Mouse (Mus musculus) adrenal gland, adult 2 months (tissue): ENCODE results near the gene Slc7a6. TPM values are rescaled to one million over a fixed set of nuclear protein-coding genes. Genes with fewer than 3 reads are reported as not detected.
A peak's percentile ranks its signal among the peaks of the same experiment; 100 is the strongest.

Source experiments
- DNase-seq: peaks from one replicate; pipeline ENCODE4 v3.0.0; 2021
- polyA plus RNA-seq: library from polyadenylated mRNA; depleted of rRNA; stranded (reverse); fragments of >200 nt; gene quantifications from 2 replicates; pipeline ENCODE4 v1.2.3, GENCODE M21; 2012
- total RNA-seq, 2 experiments: library from RNA; stranded (reverse); gene quantifications; 2 replicates each; pipeline ENCODE4 v1.2.3; 2021

The Slc7a6 gene
- total and polyA plus RNA-seq, 3 experiments: 26.5 to 34.0 (median 27.2) TPM

DNA sequence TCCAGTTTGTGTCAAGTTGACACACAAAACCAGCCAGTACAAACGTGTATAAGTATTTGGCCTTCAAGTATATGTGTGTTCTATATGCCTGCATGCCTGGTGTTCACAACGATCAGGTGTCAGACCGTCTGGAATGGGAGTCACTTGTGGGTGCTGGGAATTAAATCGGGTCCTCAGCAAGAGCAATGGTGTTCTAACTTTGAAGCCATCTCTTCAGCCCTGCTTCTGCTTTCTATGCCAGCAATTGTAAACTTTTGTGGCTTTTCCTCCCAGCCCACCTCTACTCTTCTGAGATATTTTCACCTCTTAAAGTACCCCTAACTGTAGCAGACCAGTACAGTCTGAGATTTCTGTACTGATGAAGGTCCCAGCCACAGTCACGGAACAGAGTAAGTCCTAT, 28.5 kb upstream of the Slc7a6 start:
- DNase-seq: no peak

DNA sequence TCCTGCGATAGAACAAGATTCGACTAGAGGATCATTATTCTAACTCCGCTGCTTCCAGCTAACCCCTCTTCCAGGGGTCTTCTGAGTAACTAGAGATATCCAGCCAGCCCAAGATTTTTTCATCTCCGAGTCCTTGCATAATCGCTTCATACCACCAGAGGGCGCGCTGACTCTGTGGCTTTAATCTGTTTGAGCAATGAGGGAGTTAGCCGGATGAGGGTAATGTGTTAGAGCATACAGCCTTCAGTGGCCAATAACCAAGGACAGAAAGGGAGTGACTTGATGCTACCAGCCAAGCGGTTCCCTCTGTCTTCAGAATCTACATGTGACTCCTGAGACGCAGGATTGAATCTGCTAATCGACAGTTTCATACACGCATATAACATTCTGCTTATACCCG, 27.9 kb upstream of the Slc7a6 start:
- DNase-seq: peak; percentile 86

DNA sequence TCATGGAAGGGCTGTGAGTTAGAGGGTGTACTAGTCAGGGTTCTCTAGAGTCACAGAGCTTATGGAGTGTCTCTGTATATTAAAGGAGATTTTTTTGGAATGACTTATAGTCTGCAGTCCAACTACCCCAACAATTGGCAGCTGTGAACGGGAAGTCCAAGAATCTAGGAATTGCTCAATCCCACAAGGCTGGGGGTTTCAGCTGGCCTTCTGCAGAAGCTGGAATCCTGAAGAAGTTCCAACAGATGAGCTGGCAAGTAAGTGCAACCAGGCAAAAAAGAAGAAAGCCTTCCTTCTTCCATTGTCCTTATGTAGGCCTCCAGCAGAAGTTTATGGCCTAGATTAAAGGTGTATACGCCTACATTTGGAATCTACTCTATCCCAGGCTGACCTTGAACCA, 23.3 kb upstream of the Slc7a6 start:
- peak; percentile 74 for DNase-seq

DNA sequence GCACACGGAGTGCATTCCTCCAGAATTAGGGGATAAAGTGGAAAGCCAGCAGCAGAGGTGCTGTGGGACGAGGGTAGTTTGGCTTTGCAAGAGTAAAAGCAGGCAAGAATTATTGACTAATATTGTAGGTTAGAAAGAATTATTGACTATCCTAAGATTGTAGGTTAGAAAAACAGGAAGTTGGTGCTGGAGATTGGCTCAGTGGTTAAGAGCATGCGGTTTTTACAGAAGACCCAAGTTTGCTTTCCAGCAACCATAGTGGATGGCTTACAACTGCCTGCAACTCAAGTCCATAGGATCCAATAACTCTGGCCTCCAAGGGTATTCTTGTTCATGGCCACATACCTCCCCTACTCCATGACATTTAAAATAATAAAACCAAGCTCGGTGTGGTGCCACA, 22.6 kb upstream of the Slc7a6 start:
- DNase-seq: no peak

DNA sequence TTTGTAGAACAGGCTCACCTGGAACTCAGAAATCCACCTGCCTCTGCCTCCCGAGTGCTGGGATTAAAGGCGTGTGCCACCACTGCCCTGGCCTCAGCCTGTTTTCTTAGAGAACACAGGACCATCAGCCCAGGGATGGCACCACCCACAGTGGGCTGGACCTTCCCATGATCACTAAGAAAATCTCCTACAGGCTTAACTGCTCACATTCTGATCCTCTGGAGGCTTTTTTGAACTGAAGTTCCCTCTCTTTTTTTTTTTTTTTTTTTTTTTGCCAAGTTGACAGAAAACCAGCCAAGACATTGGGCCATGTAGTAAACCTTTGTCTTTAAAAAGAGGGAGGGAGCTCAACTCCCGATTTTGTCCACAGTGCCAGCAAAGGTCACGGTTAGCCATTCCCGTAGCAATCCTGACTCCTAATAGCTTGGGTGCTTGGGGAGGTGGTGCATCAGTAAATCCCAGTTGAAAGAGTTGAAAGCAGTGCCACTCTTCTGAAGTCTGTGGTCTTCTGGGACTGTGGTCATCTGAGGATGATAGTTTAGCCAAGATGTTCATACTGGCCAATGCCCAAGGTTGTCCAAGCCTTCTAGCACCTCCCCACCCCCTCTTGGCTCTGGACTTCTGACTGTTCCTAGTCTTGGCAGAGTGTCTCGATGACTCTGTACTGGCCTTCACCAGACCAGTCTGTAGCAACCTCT, 20.6 kb upstream of the Slc7a6 start:
- DNase-seq: peak; percentile 92

DNA sequence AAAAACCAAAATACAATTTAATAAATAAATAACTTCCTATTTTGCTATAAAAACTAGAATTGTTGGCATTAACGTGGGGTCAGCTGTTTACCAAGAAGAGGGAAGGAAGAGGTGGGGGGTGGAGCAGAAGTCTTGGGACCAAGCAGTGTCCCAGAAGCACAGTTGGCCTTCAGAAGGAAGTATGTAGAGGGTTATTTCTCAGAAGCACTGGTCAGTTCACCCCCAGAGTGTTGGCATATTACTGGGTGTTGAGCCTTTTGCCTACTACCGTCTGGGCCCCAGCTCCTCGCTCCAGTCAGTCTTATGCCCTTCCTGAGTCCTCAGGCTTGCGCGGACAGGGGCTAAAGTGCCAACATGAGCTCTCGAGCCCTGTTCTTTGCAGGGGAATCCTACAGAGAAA, 19.6 kb upstream of the Slc7a6 start:
- peak; percentile 46 for DNase-seq

DNA sequence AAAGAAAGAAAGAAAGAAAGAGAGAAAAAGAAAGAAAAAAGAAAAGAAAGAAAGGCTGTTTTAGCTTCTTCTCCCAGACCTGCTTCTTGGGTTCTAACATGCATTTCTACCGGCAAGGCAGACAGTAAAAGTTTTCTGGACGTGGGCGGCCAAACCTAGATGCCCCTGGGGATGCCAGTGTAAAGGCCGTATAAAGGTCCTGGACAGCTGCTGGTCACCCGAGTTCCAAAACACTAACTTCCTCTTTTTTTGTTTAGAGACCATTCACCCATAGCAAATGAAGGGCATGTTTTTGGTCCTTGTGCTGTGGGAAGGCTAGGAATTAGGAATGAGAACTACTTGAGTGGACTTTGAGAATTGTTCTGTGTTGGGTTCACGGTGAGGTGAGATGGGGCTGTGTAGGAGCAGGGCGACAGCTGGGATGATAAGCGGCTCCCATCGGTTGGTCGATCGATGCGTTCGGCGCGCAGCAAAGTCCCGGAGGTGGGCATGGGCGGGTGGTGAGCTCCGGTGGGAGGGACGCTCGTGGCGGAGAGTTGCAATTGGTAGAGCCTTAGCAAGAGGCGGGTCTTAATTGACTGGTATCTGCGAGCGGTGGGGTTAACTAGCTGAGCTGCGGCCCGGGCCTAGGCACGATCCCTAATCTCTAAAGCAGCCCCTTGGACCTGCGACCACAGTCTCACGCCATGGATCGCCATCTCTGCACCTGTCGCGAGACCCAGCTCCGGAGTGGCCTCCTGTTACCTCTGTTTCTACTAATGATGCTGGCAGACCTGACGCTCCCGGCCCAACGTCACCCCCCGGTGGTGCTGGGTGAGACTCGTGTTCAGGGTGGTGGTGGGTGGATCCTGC, 18.6 kb upstream of the Slc7a6 start, which contains the start of gene Pla2g15:
Gene Pla2g15, plus strand, starts transcription at position 599 of the 852 bp plus-strand sequence.
- DNase-seq: peak; percentile 96

DNA sequence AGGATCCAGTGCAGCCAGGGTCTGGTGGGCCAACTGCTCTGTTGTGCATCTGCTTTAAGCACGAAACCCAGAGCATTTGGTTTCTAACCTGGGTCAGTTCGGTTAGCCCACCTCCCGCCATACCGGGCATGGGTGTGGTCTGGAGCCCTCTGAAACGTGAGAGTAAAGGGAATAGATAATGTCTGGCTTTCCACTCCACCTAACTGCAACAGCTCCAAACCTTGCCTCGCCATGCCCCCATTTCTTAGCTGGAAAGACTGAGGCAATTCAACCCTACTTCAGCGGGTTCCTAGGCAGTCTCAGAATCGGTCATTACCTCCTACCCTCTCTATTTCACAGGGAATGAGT, 18.0 kb upstream of the Slc7a6 start:
- DNase-seq: no peak

DNA sequence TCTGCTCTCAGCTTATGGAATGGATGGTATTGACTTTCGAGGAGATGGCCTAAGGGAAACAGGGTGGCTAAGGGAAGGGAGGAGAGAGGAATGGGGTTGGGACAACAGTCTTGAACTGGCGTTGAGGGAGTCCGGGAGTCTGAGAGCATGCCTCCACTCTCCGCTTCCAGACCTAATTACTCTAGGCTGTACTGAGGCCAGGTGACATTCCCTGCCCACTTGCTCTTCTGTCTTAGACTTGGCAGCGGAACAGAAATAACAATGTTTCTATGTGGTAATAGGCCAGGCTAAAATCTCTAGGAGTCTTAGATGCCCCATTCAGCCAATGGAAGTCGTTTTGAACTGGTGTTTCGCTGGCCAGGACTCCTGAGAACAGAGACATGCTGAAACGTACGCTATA, 17.6 kb upstream of the Slc7a6 start:
- no peak for DNase-seq

DNA sequence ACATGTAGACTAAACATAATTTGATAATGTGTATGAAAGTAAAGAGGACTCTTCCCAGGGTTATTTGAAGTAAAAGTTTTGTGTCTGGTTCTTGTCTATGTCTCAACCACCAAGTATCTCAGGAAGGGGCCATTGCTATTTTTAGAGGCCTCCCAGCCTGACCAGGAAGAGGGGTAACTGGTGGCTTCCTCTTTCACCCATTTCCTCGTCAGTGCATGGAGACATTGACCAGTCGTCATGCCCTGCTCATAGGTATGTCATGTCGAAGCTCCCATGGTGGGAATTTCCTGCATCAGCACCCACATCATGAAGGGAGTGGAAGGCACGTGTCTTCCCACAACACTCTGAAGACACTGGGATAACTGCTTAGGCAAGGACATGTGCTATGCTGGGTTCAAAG, 15.8 kb upstream of the Slc7a6 start:
- no peak for DNase-seq

DNA sequence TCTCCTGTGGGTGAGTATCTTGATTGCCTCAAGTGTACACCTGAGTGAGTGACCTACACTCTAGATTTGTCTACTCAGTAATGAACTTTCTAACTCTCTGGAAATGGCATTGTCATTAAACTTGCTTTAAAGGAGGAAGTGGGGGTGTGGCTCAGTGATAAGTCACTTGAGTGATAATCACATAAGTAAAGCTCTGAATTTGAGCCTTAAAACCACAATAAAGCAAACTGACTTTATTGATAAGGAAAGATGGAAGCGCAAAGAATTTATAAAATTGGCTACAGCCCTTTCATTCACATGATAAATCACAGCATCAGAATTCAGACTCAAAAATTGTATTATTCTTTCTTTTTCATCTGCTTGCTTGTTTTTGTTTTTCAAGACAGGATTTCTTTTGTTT, 11.2 kb upstream of the Slc7a6 start:
- DNase-seq: no peak

DNA sequence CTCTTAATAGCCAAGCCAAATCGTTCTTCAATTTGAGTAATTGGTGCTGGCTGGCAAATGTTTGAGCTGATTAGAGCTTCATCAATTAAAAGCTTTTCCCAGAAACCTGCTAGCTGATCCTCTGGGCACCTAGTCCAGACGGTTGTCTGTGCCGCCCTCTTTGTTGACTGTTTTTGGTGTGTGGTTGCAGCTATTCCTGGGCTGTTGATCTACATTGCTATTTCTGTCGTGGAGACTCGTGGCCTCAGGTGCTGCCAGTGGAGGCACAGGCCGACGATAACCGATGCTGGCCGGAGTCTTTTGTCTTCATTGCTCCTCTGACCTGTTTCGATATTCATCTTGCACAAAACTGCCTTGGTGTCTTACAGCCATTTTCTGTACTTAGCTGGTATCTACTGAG, 10.3 kb upstream of the Slc7a6 start:
- DNase-seq: no peak

DNA sequence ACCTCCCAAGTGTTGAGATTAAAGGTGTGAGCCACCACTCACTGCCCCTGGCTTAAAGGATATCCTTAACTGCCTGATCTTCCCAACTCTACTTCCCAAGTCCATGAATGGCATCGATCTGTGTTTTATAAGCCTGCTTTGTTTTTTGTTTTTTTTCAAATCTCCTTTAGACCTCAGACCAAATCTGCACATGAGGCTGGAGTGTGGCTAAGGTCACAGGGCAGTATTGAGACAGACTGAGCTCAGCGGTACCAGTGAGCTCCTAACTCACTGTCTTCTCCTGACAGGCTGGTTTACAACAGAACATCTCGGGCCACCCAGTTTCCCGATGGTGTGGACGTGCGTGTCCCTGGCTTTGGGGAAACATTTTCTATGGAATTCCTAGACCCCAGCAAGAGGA, 8.8 kb upstream of the Slc7a6 start:
- DNase-seq: no peak

DNA sequence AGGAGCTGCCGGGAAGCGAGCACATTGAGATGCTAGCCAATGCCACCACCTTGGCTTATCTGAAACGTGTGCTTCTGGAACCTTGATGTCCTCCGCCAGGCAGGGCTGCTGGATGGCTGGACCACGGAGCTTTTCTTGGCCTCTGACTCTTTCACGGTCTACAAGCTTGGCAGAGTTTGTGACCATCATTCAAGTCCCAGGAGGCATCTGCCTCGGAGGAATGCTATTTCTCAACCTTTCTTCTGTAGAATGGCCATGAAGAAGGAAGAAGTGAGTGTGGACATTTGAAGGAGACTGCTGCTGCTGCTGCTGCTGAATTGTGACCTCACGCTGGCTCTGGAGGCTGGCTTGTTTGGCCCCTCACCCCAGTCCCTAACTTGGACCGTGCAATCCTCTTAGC, 5.4 kb upstream of the Slc7a6 start:
- no peak for DNase-seq

DNA sequence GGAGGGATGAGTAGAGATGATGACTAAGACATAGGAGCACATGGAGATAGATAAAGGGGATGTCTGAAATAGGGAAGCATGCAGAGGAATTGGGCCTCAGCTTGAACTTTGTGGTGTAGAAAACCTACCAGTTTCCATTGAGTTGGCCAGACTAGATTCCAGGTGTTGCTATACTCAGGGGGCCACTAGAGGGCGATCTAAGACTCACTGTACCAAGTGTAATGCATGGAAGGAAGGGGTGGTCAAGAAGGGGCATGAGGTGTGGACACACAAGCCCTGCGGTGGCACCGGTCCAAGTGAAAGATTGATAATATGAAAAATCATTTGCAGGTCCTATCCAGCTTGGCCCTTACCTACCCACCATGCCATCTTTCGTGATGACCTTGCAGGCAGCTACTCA, 3.2 kb upstream of the Slc7a6 start:
- DNase-seq: peak; percentile 70

DNA sequence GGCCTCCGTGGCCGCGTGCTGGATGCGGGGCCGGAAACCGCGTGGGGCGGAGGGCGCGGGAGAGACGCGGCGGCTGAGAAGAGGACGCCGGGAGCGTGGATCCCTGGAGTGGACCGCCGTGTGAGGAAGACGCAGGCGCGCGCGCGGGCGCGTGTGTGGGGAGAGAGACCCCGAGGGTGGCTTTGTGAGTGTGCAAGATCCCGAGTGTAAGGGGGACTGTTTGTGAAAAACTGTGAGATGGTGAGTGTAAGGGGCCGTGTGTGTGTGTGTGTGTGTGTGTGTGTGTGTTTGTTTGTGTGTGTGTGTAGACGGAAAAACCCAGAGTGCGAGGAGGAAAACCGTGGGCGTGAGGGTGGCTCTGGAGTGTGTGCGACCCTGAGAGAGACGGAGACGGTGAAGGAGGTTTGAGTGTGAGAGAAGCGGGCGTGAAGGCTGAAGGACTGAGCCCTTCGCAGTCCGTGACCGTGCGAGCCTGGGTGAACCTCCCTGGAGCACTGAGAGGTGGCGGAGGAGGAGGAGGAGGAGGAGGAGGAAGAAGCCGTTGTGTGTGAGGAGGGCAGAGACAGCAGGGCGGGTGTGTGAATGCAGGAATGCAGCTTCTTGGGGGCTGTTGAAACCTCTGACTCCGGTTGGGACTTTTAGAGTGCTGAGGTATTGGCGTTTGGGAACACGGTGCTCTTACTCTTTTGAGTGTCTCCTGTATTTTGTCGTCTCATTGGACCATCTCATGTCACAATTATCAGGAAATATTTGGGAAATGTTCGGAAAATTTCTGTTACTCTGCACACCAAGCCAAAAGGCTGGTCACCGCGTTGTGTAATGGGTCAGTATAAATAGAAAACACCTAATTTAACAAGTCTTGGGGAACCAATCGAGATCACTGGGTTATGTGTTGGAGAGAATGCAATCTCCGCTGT, 618 bp downstream of the Slc7a6 start:
- DNase-seq: peak; percentile 71

DNA sequence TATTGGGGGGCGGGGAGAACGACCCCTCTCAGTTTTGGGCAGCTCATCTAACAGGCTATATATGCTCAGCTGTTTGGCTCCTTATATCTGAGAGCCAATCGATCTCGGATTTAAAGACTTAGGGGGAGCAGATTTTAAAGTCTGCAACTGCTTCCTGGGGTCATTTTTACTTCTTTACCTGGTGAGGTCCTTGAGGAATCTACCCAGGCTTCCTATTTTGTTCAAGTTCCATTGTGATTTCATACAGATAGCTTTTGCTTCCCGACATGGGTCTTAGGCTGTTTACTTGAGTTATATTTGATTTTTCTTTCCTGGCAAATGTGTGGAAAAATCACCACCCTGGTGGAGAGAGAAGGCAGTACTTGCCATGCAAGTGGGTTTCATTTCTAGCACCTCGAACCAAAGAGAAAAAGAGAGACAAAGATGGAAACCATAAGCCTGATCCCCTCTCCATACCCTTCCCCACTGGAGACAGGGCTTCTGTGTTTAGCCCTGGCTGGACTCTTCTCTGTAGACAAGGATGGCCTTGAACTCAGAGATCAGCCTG, 1.4 kb downstream of the Slc7a6 start:
- DNase-seq: no peak

DNA sequence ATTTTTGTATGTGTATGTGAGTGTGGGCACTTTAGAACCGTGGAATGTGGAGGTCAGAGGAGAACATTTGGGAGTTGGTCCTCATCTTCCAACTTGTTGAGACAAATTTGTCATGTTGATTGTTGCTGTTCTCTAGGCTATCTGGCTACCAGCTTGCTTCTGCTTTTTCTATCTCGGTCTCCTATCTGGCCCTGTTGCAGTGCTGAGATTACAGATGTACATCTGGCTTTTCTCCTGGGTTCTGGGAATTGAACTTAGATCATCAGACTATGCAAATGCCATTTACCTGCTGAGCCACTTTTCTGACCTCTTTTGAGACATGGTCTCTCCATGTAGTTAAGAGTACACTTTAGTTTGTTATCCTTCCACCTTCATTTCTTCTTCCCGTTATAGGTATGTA, 4.9 kb downstream of the Slc7a6 start:
- DNase-seq: no peak

DNA sequence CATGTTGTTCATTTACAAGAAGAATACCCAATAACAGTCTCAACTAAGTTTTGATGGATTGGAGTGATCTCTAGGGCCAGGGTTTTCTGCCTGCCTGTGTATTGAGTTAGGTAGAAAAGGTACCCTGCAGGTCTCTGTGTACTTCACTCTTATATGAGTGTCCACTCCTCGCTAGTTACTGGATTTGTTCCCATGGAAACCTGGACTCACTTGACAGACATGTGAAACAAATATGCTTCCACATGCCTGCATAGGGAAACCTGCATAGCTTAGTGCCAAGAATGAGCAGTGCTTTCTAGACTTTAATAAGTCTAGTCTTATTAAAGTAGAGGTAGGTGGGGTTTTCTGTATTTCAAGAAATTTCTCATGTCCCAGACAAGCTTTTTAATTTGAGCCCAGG, 8.2 kb downstream of the Slc7a6 start:
- DNase-seq: no peak

DNA sequence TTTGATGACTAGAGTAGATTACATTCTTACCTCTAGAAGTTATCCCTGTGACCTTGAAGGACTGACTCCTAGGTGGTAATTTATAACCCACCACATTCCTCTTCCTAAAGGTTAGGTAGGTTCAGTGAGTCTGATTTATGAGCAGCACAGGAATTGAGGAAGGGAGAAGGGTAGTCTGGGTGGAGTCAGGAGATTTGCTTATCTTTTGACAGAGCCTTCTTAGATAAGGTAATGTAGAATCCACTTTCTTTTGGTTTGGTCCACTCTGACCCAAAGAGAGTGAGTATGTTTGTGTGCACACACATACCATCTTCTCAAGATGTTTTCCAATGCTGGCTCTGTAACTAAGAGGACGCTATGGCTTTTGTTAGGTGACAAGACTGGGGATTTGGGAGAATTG, 8.9 kb downstream of the Slc7a6 start:
- no peak for DNase-seq

DNA sequence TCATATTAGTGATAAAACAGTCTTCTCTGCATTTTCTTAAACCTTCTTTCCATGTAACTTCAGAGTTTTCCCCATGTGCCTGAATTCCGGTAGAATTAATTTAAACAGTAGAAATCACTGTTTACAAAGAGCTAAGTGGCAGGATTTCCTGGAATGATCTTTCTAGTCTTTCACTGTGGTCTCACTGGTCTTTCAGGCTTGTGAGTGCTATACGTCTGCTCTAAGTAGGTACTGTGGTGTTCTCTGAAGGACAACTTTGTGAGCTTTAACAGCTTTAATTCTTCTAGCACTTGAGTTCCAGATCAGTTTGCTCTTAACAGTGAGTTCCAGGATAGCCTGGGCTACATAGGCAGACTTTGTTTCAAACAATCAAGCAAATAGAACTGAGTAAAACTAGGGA, 9.8 kb downstream of the Slc7a6 start:
- DNase-seq: no peak

DNA sequence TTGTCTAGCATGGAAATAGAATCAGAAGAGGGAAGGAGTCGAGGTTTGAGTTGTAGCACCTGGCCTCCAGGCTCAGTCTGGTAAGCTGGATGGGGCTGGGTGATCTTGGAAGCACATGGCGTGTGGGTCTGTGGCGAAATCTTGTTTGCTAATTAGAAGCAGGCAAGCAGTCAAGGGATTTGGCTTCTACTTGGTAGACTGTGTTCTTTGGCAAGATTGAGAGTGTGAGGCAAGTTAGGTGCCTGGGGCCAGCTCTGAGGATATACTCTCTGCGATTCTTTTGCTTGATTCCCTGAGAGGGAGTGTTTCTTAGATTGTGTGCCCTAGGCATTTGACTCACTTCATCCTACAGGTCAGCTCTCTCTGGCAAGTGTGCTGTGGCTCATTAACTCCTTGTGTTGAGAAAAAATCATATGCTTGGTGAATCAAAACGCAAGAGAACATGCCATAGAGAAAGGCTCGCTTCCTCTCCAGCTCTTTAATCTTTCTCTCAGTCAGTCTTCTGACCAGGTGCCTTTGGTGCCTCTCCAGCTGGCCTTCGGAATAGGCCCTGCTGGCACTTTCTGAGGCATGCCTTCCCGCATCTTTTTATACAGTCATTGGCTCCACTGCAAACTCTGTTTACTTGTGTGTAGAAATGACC, 17.1 kb downstream of the Slc7a6 start:
- DNase-seq: peak; percentile 50
